Mouse (Mus musculus): ENCODE data around the gene Ccdc69. TPM values are rescaled to one million over a fixed set of nuclear protein-coding genes. Genes with fewer than 3 reads are reported as not detected.

Gene Ccdc69
- 0.37 TPM for polyA plus RNA-seq (2014; fragmentation: Illumina TruSeq; extraction: RNeasy Lipid Tissue Mini Kit (QIAGEN cat#74804); ENCODE audit: low read depth, low replicate concordance)

DNA sequence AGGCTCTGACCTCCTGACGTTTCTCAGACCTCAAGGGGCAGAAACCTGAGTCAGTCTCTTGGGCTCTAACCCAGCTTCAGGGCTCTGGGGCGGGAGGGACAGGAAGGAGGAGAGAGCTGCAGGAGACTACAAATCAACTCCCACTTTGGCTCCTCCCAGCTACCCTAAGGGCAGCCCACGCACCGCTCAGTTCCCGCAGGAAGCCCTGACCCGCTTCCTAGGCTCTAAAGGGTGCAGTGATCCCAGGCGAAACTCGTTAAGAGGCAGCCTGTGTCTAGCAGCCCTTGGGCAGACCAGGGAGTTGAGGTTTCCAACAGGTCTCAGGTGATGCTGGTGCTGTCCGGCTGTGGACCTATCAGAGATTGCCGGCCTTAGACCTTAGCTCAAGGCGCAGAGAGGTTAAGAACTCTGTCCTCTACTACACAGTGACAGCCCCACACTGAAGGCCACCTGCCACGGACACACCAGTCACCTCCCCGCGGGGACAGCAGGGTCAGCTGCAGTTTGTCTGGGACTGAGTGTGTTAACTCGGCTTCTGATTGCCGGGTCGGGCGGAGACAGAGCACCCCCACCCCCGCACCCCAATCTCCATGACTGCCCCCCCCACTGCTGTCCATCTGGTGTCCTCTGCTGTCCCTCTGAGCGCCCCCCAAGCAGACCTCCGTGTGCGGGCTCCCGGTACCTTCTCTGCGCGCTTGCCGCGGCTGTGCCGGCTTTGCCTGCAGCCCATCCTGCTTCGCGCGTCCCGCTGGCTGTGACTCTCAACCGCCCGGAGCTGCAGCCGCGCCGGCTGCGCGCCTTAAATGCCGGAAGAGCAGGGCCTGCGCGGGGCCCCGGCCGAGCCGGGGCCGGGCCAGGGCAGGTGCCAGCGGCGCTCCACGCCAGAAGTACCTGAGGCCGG lies at the start of gene Ccdc69:
Gene Ccdc69, minus strand, starts transcription at position 801 of the 901 bp plus-strand sequence.

DNA sequence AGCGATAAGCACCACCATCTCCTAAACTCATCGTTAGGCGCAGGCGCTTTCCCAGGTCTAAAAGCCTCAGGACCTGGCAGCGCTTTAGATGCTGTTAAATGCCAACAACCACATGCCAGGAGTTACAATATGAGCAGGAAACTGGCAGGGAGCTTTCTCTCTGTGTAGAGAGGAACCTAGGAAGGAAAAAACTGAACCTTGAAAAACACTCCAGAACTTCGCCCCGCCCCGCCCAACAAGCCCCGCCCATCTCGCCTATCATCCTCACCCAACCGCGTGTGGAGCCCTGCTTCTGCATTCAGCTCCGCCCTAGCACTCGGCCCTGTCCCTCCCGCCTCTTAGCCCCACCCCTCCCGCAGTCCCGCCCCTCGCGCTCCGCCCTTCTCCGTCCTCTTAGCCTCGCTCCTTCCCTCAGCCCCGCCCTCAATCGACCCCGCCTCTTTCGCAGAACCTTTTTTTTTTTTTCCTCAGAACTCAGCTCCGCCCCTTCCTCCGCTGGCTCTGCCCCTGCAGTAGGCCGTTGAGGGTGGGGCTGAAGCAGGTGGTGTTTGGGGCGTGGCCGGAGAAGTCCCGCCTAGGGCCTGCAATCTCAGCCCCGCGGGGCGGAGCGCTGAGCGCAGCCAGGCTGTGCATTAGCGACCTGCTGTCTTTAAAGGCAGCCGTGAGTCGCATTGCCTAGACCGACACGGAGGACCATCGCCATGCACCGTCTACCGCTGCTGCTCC lies 19.7 kb upstream of the Ccdc69 start, which contains the start of gene Gm2a:
Gene Gm2a, plus strand, starts transcription at position 653 of the 726 bp plus-strand sequence.

DNA sequence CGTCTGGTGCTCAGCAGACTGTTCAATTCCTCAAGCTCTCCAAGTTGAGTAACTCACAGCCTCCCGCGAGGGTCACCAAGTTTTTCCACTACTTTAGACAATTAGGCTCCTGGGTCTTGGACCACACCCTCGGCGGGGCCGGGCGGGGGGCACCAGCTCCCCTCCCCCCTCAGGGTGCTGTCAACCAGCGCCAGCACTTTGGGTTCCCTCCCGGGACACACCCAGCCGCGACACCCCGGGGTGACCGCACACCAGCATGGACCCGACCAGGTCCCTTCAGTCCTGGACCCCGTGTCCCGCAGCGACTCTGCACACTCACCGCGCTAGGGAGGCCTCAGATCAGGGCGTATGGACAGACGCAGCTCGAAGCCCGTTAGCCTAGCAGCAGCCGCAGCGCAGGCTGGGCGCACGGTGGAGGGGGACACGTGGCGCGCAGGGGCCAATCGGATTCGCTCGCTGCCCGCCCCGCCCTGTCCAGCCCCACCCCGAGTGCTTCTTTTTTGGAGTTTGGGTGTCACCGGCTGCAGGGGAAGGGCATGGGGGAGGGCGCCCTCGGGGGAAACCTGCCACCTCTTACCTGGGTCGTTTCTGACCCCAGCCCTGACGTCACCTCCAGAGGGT lies 44.8 kb downstream of the Ccdc69 start, which contains the start of gene Anxa6:
Gene Anxa6, minus strand, starts transcription at position 406 of the 621 bp plus-strand sequence.

Other genes starting within 250 kb of the Ccdc69 start
- 7.6 TPM for gene Lyrm7, start 217.2 kb downstream of the Ccdc69 start, polyA plus RNA-seq (2014; fragmentation: Illumina TruSeq; extraction: RNeasy Lipid Tissue Mini Kit (QIAGEN cat#74804); ENCODE audit: low read depth, low replicate concordance)
- 215 TPM for gene Hint1, start 211.7 kb downstream of the Ccdc69 start, polyA plus RNA-seq (2014; fragmentation: Illumina TruSeq; extraction: RNeasy Lipid Tissue Mini Kit (QIAGEN cat#74804); ENCODE audit: low read depth, low replicate concordance)
- 2.6 TPM for gene Gpx3, start 175.7 kb downstream of the Ccdc69 start, polyA plus RNA-seq (2014; fragmentation: Illumina TruSeq; extraction: RNeasy Lipid Tissue Mini Kit (QIAGEN cat#74804); ENCODE audit: low read depth, low replicate concordance)
- 0.85 TPM for gene Tnip1, start 115.2 kb downstream of the Ccdc69 start, polyA plus RNA-seq (2014; fragmentation: Illumina TruSeq; extraction: RNeasy Lipid Tissue Mini Kit (QIAGEN cat#74804); ENCODE audit: low read depth, low replicate concordance)
- gene Anxa6, start 44.7 kb downstream of the Ccdc69 start, polyA plus RNA-seq (2014; fragmentation: Illumina TruSeq; extraction: RNeasy Lipid Tissue Mini Kit (QIAGEN cat#74804); ENCODE audit: low read depth, low replicate concordance) = 22.9 TPM
- gene Gm2a, start 20.0 kb upstream of the Ccdc69 start, polyA plus RNA-seq (2014; fragmentation: Illumina TruSeq; extraction: RNeasy Lipid Tissue Mini Kit (QIAGEN cat#74804); ENCODE audit: low read depth, low replicate concordance) = 36.8 TPM
- not detected for gene Slc36a3, start 73.6 kb upstream of the Ccdc69 start, polyA plus RNA-seq (2014; fragmentation: Illumina TruSeq; extraction: RNeasy Lipid Tissue Mini Kit (QIAGEN cat#74804); ENCODE audit: low read depth, low replicate concordance)
- gene Slc36a2, start 106.9 kb upstream of the Ccdc69 start, polyA plus RNA-seq (2014; fragmentation: Illumina TruSeq; extraction: RNeasy Lipid Tissue Mini Kit (QIAGEN cat#74804); ENCODE audit: low read depth, low replicate concordance) = not detected
- gene Slc36a1, start 126.2 kb upstream of the Ccdc69 start, polyA plus RNA-seq (2014; fragmentation: Illumina TruSeq; extraction: RNeasy Lipid Tissue Mini Kit (QIAGEN cat#74804); ENCODE audit: low read depth, low replicate concordance) = 5.5 TPM